Mouse (Mus musculus) left cerebral cortex, postnatal 10 days (tissue): ENCODE measurements at regions not wholly inside any gene's neighbourhood (a gene's known extent, or its start where the extent isn't known, plus 50 kb on each side); places are given as distances from the start of the nearest gene placed in this dataset.
A peak's percentile ranks its signal among the peaks of the same experiment; 100 is the strongest.

Experiments used
- DNase-seq, 2 experiments: peaks; one replicate each; pipeline ENCODE4 v3.0.0; 2021 to 2022; ENCODE audit warnings: low spot score in 2 of 2, mixed read lengths in 1 of 2; ENCODE audit errors: extremely low spot score in 1 of 2
- intact Hi-C: fragments of 180-260 bp; cut with DNase I; formaldehyde crosslinking; loops from one replicate; pipeline ENCODE4 v1.15.1; 2025

- no peak for DNase-seq
- intact Hi-C loops = no loop called here
These were observed 239.9 kb downstream of the Drd1 start for GRCm38 (mm10) chr13:53815629-53816028.

- no peak for DNase-seq
These were observed 241.4 kb downstream of the Drd1 start for GRCm38 (mm10) chr13:53814088-53814487.

GRCm38 (mm10) chr13:53811862-53812261 is 243.6 kb downstream of the Drd1 start:
- no peak for DNase-seq
- intact Hi-C loops = no loop called here

More at GRCm38 (mm10) chr13:53814088-53814487, 241.4 kb downstream of the Drd1 start:
- intact Hi-C loops = no loop called here

DNA sequence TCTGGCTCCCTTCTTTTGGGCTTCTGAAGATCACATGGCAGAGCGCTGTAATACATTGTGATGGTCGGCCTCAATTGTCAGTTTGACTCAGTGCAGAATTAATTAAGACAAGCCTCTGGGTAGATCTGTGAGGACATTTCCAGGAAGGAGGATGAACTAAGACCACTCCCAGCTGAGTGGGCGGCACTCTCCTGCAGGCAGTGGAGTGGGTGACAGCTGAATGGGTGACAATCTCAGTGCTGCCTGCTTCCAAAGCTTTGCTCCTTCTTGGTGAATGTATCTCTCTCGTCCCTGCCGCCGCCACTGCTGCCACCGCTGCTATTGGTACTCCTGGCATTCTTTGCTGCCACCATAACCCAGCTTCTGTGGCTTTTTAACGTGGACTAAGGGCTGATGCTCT is 244.4 kb downstream of the Drd1 start:
- intact Hi-C loops = no loop called here
- DNase-seq = no peak

DNA sequence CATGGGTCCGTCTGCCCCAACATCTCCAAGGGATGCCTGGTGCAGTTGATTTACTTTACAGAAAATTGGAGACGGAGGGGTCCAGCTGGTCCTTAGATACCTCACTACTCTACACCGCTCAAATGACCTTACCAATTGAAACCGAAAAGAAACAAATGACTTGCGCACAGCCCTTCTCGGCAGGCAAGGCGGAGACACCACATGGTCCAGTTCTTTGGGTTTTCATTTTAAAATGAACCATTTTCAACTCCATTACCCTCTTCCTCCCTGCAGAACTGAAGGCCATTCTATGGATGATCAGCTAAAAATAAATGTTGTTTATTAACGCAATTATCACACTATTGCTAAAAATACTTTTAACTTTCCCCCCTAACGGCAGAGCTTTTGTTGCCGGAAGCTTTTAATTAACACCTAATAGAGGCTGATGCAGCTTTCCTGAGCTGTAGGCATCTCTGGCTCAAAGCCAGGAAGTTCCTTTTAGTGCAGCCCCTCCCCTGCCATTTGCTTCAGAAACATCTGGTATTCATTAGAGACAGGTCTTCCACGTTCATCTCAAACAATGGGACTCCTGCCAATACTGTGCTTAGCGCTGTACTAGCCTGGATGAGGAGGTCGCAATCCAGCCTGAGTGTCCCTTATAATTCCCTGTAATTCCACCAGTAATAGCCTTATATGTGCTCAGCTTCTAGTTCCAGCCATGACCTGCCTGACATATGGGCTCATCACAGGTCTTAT is 247.5 kb downstream of the Drd1 start:
- DNase-seq = no peak
- intact Hi-C loops = no loop called here

DNA sequence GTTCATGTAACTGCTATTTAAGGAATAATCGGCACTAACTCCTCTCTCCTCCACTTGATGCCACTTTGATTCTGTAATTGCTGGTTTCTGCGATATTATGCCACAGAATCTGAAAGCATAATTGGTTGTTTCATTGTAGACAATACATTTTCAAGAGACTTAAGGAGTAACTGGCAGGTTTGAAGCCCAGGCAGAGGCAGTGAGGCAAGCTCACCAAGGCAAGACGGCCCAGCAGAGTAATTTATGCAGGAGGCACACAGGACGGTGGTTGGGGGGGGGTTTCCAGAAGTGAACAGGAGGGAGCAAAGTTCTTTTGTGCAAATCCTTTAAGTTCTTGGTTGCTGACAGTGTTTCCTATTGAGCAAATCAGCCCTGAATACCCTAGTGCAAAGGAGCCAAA is 249.6 kb downstream of the Drd1 start:
- DNase-seq = no peak
- intact Hi-C loops = no loop called here

- no peak for DNase-seq
- intact Hi-C loops = no loop called here
These were observed 254.5 kb downstream of the Drd1 start for GRCm38 (mm10) chr13:53800978-53801377.

- no peak for DNase-seq
- intact Hi-C loops = no loop called here
These were observed 266.7 kb downstream of the Drd1 start for GRCm38 (mm10) chr13:53788809-53789208.

GRCm38 (mm10) chr13:53783492-53783891 is 272.0 kb downstream of the Drd1 start:
- intact Hi-C loops = loop anchor here (2.0 kb wide), 1 partner anchor 279 kb away; no protein-coding TSS in a partner anchor
- DNase-seq = peak; percentile 77 to 79

GRCm38 (mm10) chr13:53779150-53779549 is 276.4 kb downstream of the Drd1 start:
- intact Hi-C loops = no loop called here
- DNase-seq = peak; percentile 58 to 60

GRCm38 (mm10) chr13:53776421-53776820 is 279.1 kb downstream of the Drd1 start:
- no peak for DNase-seq
- intact Hi-C loops = no loop called here

DNA sequence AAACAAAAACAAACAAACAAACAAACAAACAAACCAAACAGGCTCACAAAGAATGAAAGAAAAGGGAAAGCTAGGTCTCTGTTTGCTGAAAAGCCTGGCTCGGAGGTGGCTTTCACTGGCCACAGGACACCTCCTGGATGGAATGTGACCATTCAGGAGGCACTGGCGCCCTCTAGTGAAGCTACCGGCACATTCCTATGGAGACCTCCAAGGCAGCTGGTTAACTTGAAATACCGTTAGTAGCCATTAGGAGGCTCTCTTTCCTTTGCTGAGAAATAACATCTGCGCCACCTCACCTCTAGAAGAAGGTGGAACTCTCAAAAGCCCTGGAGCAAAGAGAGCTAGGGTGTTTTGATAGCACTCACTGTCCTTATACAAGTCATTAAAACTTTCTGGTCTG is 279.8 kb downstream of the Drd1 start:
- DNase-seq = peak in 1 of 2 experiments; percentile 64
- intact Hi-C loops = no loop called here

DNA sequence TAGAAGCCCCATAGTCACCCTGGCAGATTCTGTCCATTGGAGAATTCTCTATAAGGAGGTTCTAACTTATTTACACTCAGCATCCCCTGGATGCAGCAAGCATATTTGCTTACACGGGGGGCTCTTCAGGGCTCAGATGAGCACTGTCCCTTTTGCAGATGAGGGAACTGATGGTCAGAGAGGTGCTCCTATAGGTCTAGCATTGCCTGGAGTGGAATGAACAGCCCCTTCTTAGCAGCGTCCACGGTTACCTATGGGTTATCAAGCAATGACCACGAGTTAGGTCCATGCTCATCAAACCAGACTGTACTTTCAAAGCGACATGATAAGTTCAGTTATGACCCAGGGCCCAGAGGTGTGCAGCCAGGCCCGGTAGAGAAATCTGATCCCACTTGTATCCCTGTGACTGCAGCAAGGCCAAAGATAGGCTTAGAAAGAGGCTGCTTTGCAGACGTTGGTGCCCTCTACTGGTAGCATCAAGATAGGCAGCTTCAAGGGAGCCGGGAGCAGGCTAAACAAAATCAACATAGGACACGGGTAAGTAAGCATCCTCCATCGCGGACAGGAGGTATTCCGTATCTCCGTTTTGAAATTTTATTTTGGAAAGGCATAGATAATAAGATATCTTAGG is 290.8 kb downstream of the Drd1 start:
- intact Hi-C loops = loop anchor here (2.0 kb wide), 2 partner anchors 76 to 322 kb away; no protein-coding TSS in a partner anchor

GRCm38 (mm10) chr13:53757576-53758237 is 284.8 kb upstream of the Msx2 start:
- DNase-seq = peak in 1 of 2 experiments; percentile 7
- intact Hi-C loops = loop anchor here (5.0 kb wide), 1 partner anchor 60 kb away; no protein-coding TSS in a partner anchor

More for the DNA sequence above, 290.8 kb downstream of the Drd1 start:
- peak; percentile 61 to 67 for DNase-seq

GRCm38 (mm10) chr13:53756970-53757530 is 284.2 kb upstream of the Msx2 start:
- intact Hi-C loops = loop anchor here (5.0 kb wide), 1 partner anchor 60 kb away; no protein-coding TSS in a partner anchor
- peak in 1 of 2 experiments; percentile 4 for DNase-seq

GRCm38 (mm10) chr13:53755046-53755615 is 282.3 kb upstream of the Msx2 start:
- DNase-seq = no peak
- intact Hi-C loops = loop anchor here (5.0 kb wide), 1 partner anchor 58 kb away; no protein-coding TSS in a partner anchor

DNA sequence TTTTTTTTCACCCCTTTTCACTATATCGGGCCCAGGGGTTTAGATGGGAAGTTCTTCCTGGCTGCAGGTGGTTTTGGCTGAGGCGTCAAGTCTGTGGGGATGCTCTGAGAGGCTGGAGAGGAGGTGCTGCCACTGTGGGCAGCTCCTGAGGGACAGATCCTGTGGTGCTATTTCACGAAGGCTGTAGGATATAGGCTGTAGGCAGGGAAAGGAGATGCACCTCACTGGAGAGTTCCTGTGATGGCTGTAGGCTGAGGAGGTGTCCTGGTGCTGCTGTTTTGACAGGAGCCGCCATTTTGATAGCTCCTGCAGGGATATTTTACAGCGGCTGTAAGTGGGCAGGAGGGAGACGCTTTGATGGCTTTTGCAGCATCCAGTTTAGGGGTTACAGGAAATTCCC is 280.2 kb upstream of the Msx2 start:
- no peak for DNase-seq
- intact Hi-C loops = no loop called here

DNA sequence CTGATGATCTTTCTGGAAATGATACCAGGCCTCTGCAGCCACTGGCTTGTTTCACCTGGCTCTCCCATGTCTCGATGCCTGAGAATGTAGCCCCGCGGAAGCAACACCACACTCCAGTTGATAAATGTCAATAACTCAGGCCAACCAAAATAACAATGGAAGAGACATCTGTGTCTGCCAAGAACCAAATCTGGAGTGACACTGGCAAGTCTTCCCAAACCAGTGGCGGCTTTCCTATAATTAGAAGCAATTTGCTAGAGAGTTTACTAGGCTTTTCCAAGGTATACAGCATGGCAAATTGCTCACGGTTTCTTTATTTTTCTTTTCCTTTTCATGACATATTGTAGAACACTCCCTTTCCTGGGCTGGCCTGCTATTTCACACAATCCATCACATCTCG is 268.1 kb upstream of the Msx2 start:
- no peak for DNase-seq
- intact Hi-C loops = no loop called here

GRCm38 (mm10) chr13:53739127-53739526 is 266.3 kb upstream of the Msx2 start:
- peak in 1 of 2 experiments; percentile 12 for DNase-seq
- intact Hi-C loops = no loop called here
